Mouse (Mus musculus): ENCODE measurements around the gene Rwdd4a.

Rwdd4a gene

GRCm38 (mm10) chr8:47581454-47581853, 48.0 kb downstream of the Rwdd4a start:
- DNase-seq (ENCODE audit: low spot score in 2 of 2): no peak

- DNase-seq (ENCODE audit: low spot score in 2 of 2): no peak
These were observed 55.2 kb downstream of the Rwdd4a start for GRCm38 (mm10) chr8:47588616-47589015.

GRCm38 (mm10) chr8:47590400-47590799, 56.9 kb downstream of the Rwdd4a start:
- DNase-seq (ENCODE audit: low spot score in 2 of 2): no peak

GRCm38 (mm10) chr8:47600664-47601063, 67.2 kb downstream of the Rwdd4a start:
- no peak for DNase-seq (ENCODE audit: low spot score in 2 of 2)
